Mouse (Mus musculus): ENCODE data around the gene Pofut2. TPM values are rescaled to one million over a fixed set of nuclear protein-coding genes. Genes with fewer than 3 reads are reported as not detected.
A peak's percentile ranks its signal among the peaks of the same experiment; 100 is the strongest.

Gene Pofut2
- polyA plus RNA-seq, 1 experiment = 8.4 TPM

DNA sequence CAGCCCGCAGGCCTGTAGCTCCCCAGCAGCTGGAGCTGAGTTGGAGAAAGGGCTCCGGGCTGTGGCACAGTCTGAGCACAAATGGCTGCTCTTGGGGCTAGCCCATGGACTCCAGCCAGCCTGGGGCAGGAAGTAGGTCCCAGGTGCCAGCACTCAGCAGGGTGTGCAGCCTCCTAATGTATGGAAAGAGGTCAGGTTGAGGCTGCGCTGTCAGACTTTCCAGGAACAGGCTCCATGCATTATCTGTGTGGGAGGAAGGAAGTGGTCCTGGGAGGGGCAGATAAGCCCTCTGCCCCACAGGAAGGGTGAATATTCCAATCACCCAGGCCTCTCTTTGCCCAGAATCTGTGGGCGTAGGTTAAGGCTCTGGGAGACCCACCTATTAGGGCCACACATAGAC lies 43.4 kb upstream of the Pofut2 start:
- 33% methylated on average over 4 of the region's 4 CpGs for WGBS
- no peak for TF ChIP-seq POLR2A (IDR thresholded peaks at IDR 0.05; ENCODE audit: borderline replicate concordance, control insufficient read depth, low read depth, low read length)
- no peak for TF ChIP-seq CTCF (IDR thresholded peaks at IDR 0.05; ENCODE audit: control insufficient read depth, insufficient read depth, low read length)
- H3K4me1 ChIP-seq (ENCODE audit: control insufficient read depth, insufficient read depth, low read length) = peaks cover 2% of the 10 kb centered on the region; the same call in 1 of the 2 replicates
- no peak overlapping the region; the same call in 1 of the 2 replicates for H3K27ac ChIP-seq (ENCODE audit: control insufficient read depth, insufficient read depth, low read depth, low read length, poor library complexity)
- no peak overlapping the region for H3K4me3 ChIP-seq (replicated peaks; ENCODE audit: control insufficient read depth, low read depth, low read length)

DNA sequence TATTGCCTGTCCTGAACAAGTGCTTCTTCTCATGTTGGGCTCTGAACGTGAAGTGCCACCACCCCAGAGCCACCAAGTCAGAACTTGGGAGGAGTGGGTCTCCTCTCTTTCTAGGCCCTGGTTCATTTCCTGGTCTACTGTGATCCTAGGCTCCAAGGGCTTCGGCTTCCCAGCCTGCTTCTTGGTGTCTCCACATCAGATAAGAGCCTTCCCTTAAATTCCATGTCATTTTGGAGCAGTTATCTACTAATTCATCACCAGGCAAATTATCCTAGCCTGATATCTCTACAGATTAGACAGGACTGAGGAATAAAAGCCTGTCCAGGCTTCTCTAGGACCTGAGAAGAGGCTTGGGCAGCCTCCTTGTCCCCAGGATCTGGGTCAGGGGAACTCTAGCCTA lies 42.7 kb upstream of the Pofut2 start:
- H3K4me1 ChIP-seq (ENCODE audit: control insufficient read depth, insufficient read depth, low read length) = no peaks in the 10 kb centered on the region; the same call in 1 of the 2 replicates
- H3K4me3 ChIP-seq (replicated peaks; ENCODE audit: control insufficient read depth, low read depth, low read length) = no peak overlapping the region
- 62% methylated on average over 2 of the region's 2 CpGs for WGBS
- H3K27ac ChIP-seq (ENCODE audit: control insufficient read depth, insufficient read depth, low read depth, low read length, poor library complexity) = no peak overlapping the region
- TF ChIP-seq POLR2A (IDR thresholded peaks at IDR 0.05; ENCODE audit: borderline replicate concordance, control insufficient read depth, low read depth, low read length) (no peak), CTCF (IDR thresholded peaks at IDR 0.05; ENCODE audit: control insufficient read depth, insufficient read depth, low read length) (no peak)

DNA sequence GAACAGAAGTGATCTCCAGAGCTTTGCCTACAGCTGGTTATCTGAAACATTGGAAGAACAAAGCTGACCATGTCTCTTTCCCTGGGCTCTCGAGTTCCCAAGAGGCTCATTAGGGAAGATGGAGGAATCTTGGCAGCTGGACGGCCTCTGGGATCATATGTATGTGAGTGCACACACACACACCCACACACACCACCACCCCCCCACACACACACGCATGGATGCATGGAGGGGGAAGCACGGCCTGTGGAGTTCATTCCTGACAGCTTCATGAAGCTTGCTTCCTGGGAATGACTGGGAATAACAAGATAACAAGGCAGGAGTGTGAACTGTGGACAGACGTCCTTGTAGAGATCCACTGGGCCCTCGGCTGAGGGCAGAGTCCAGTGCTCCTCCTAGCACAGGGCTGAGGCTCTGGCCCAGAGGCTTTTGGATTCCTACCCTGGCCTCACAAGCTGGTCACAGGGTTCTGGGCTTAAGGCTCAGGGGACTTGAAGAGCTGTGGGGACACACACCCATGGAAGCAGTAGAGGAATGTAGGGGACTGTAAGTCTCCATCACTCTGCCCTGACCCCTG lies 41.8 kb upstream of the Pofut2 start:
- 73% methylated on average over 6 of the region's 6 CpGs for WGBS
- H3K4me3 ChIP-seq (replicated peaks; ENCODE audit: control insufficient read depth, low read depth, low read length) = no peak overlapping the region
- H3K4me1 ChIP-seq (ENCODE audit: control insufficient read depth, insufficient read depth, low read length) = no peaks in the 10 kb centered on the region; the same call in 1 of the 2 replicates
- TF ChIP-seq POLR2A (IDR thresholded peaks at IDR 0.05; ENCODE audit: borderline replicate concordance, control insufficient read depth, low read depth, low read length) (no peak), CTCF (IDR thresholded peaks at IDR 0.05; ENCODE audit: control insufficient read depth, insufficient read depth, low read length) (no peak)
- H3K27ac ChIP-seq (ENCODE audit: control insufficient read depth, insufficient read depth, low read depth, low read length, poor library complexity) = no peak overlapping the region

DNA sequence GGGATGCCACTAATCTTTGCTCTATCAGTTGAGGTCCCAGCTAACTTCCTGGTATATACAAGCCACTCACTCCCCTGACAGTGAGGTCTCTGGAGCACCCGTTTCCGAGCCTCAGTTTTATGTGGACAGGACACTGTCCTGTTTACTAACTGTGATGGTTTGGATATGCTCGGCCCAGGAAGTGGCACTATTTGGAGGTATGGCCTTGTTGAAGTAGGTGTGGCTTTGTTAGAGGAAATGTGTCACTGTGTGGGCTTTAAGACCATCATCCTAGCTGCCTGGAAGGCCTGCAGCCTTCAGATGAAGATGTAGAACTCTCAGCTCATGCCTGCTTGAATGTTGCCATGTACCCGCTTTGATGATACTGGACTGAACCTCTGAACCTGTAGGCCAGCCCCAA lies 41.0 kb upstream of the Pofut2 start:
- Histone ChIP-seq H3K27ac (ENCODE audit: control insufficient read depth, insufficient read depth, low read depth, low read length, poor library complexity) (no peak overlapping the region), H3K4me3 (replicated peaks; ENCODE audit: control insufficient read depth, low read depth, low read length) (no peak overlapping the region), H3K4me1 (ENCODE audit: control insufficient read depth, insufficient read depth, low read length) (no peaks in the 10 kb centered on the region; the same call in 1 of the 2 replicates)
- 67% methylated on average over 4 of the region's 4 CpGs for WGBS
- TF ChIP-seq POLR2A (IDR thresholded peaks at IDR 0.05; ENCODE audit: borderline replicate concordance, control insufficient read depth, low read depth, low read length) = no peak

DNA sequence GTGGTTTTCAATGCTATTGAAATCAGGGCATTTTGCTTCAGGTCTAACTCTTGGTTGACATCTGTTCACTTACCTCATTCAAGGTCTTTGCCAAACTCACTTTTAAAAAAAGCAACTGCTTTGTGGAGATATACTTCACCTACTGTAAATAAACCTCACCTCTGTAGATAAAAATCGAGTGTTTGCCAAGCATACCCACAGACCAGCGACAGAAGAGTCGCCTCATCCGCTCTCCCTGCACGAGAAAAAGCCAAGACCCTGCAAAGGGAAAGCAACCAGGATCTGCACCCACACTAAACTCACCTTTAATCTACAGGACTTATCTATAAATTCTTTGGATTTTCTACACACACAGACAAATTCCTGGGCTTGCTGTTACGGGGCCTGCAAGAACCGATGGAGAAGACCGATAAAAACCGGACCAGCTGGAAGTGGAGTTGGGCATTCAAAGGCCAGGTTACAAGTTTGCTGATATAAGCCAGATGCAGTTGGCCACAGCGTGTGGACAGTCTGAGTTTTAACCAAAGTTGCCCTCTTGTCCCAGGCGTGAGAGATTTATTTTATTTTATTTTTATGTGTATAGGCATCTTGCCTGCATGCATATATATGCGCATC lies 39.5 kb upstream of the Pofut2 start:
- 82% methylated on average over 12 of the region's 12 CpGs for WGBS
- Histone ChIP-seq H3K4me3 (replicated peaks; ENCODE audit: control insufficient read depth, low read depth, low read length) (no peak overlapping the region), H3K27ac (ENCODE audit: control insufficient read depth, insufficient read depth, low read depth, low read length, poor library complexity) (no peak overlapping the region), H3K4me1 (ENCODE audit: control insufficient read depth, insufficient read depth, low read length) (no peaks in the 10 kb centered on the region; the same call in 1 of the 2 replicates)
- TF ChIP-seq POLR2A (IDR thresholded peaks at IDR 0.05; ENCODE audit: borderline replicate concordance, control insufficient read depth, low read depth, low read length) (no peak), CTCF (IDR thresholded peaks at IDR 0.05; ENCODE audit: control insufficient read depth, insufficient read depth, low read length) (no peak)

DNA sequence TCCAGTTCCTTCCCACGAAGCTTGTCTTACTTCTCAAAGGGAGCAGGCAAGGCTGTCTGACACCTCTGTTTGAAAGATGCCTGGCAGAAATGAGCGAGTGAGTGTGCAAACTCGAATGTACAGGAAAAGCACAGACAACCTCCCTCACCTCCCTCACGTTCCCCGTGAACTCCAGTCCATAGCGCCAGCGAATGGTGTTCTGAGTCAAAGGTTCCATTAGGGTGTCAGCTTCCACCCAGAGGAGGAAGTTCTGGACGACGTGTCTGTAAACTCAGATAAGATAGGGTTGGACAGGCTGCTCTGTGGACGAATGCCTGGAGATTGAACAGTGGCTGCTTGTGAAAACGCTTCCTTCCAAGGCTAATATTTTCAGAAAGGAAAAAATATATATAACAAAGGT lies 37.9 kb upstream of the Pofut2 start:
- 3% methylated on average over 11 of the region's 11 CpGs for WGBS
- Histone ChIP-seq H3K4me3 (replicated peaks; ENCODE audit: control insufficient read depth, low read depth, low read length) (peak overlapping the region; percentile 58), H3K4me1 (ENCODE audit: control insufficient read depth, insufficient read depth, low read length) (no peaks in the 10 kb centered on the region; the same call in 1 of the 2 replicates), H3K27ac (ENCODE audit: control insufficient read depth, insufficient read depth, low read depth, low read length, poor library complexity) (peak overlapping the region; percentile 72)
- TF ChIP-seq POLR2A (IDR thresholded peaks at IDR 0.05; ENCODE audit: borderline replicate concordance, control insufficient read depth, low read depth, low read length) = no peak
- TF ChIP-seq CTCF (IDR thresholded peaks at IDR 0.05; ENCODE audit: control insufficient read depth, insufficient read depth, low read length) = no peak

DNA sequence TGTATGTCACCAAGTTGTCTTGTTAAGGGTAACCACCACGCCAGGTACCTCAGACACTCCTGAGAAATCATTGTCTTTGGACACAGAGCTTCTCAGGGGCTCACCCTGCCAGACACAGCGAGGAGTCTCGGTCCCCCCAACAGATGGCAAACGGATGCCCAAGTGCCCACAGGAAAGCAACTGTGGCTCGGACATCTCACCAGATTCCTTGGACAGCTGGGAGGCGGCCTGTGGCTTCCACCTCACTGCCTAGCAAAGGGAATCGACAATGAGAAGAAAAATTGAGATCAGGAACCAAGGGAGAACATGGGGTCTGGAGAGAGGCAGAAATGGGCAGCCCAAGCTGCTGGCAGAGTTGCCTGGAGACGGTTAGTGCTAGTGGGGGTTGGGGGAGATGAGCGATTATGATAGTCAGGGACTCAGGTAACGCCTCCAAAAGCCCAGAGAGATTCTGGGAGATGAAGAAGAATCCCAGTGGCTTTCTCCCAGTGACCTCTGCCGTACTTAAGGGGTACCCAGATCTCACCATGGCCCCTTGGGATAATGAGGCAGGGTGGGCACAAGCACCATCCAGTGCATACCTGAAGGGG lies 36.0 kb upstream of the Pofut2 start:
- 82% methylated on average over 11 of the region's 11 CpGs for WGBS
- no peak for TF ChIP-seq CTCF (IDR thresholded peaks at IDR 0.05; ENCODE audit: control insufficient read depth, insufficient read depth, low read length)
- TF ChIP-seq POLR2A (IDR thresholded peaks at IDR 0.05; ENCODE audit: borderline replicate concordance, control insufficient read depth, low read depth, low read length) = no peak
- Histone ChIP-seq H3K4me1 (ENCODE audit: control insufficient read depth, insufficient read depth, low read length) (peaks cover 3% of the 10 kb centered on the region; the same call in 1 of the 2 replicates), H3K4me3 (replicated peaks; ENCODE audit: control insufficient read depth, low read depth, low read length) (no peak overlapping the region), H3K27ac (ENCODE audit: control insufficient read depth, insufficient read depth, low read depth, low read length, poor library complexity) (no peak overlapping the region; the same call in 1 of the 2 replicates)

DNA sequence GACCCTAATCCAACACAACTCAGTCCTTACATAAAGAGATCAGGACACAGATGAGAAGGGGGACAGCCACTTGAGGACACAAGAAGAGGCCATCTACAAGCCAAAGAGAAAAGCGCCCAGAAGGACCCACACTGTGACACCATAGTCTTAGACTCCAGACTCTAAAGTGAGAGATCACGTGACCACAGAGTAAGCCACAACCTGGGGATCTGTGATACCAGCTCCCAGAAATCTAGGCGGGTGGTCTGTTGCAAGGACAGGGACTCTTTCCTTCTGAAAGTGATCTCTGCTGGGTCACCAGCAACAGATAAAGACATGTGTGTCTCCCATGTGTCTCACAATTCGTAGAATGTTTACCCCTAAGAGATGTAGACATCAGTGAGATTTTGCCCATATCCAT lies 34.6 kb upstream of the Pofut2 start:
- Histone ChIP-seq H3K4me1 (ENCODE audit: control insufficient read depth, insufficient read depth, low read length) (peaks cover 6% of the 10 kb centered on the region), H3K27ac (ENCODE audit: control insufficient read depth, insufficient read depth, low read depth, low read length, poor library complexity) (no peak overlapping the region), H3K4me3 (replicated peaks; ENCODE audit: control insufficient read depth, low read depth, low read length) (no peak overlapping the region)
- TF ChIP-seq POLR2A (IDR thresholded peaks at IDR 0.05; ENCODE audit: borderline replicate concordance, control insufficient read depth, low read depth, low read length) (no peak), CTCF (IDR thresholded peaks at IDR 0.05; ENCODE audit: control insufficient read depth, insufficient read depth, low read length) (no peak)
- 51% methylated on average over 4 of the region's 4 CpGs for WGBS

All from bone marrow, adult 2 months (tissue).